Mouse (Mus musculus): Measurements from ENCODE around the gene Slc44a1. TPM values are rescaled to one million over a fixed set of nuclear protein-coding genes. Genes with fewer than 3 reads are reported as not detected.

Slc44a1 gene
- polyA plus RNA-seq, 1 experiment from 2014 or later, result 8.7 TPM

DNA sequence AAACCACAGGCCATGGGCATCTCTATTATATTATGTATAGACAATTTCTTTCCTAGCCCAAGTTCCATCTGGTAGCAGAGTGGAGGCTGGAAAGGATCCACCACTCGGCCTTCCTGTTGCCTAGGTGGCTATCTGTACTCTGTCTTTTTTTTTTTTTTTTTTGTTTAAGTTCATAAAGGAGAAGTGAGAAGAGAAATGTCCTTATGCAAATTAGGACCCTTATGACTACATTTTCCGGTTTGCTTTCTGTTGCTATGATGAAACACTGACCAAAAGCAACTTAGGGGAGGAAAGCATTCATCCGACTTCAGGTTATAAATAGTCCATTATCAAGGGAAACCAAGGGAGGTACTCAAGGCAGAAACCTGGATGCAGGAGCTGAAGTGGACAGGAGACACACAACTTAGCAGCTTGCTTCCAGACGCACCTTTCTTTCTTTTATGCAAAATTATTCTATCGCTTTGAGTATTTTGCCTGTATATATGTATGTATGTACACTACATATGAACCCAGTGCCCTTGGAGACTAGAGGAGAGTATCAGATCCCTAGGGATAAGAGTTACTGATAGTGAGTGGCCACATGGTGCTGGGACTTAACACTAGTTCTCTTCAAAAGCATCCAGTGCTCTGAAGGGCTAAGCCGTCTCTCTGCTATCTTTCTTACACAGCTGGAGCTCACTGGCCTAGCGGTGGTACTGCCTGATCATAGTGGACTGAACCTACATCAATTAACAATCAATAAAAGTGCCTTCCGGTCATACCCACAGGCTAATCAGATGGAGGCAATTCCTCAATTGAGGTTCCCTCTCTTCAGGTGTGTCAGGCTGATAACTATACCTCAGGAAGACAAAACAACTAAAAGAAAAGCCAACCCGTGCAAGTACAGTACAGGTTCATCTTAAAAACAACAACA lies 28.0 kb upstream of the Slc44a1 start:
- Histone ChIP-seq H3K9me3 (replicated peaks) (no peaks in the 10 kb centered on the region), H3K4me3 (no peak overlapping the region), H3K36me3 (no peaks in the 10 kb centered on the region), H3K27me3 (ENCODE audit: low read depth, poor library complexity, severe bottlenecking) (no peaks in the 10 kb centered on the region), H3K27ac (replicated peaks) (no peak overlapping the region), H3K4me1 (peaks cover 5% of the 10 kb centered on the region; the same call in 1 of the 2 replicates)
- WGBS, result 83% methylated on average over 9 of the region's 9 CpGs
- no peak for DNase-seq (ENCODE audit: low spot score)

DNA sequence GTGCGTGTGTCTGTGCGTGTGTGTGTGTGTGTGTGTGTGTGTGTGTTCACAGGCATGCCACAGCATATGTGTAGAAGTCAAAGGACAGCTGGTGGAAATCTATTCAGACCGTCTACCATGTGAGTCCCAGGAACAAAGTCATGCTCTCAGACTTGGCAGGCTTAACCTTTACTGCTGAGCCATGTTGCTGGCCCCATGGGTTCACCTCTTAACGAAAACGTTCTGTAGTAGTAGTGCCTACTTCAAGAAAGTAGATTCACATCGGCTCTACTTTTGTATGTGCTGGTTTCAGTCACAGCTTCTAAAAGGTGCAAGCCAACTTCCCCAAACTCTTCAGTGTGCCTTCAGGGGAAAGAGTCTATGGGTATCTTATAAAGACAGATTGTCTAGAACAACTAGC lies 27.2 kb upstream of the Slc44a1 start:
- 82% methylated on average over 6 of the region's 6 CpGs for whole genome bisulfite sequencing
- Histone ChIP-seq H3K36me3 (no peaks in the 10 kb centered on the region), H3K9me3 (replicated peaks) (no peaks in the 10 kb centered on the region), H3K27ac (replicated peaks) (no peak overlapping the region), H3K4me1 (peaks cover 5% of the 10 kb centered on the region; the same call in 1 of the 2 replicates), H3K4me3 (no peak overlapping the region), H3K27me3 (ENCODE audit: low read depth, poor library complexity, severe bottlenecking) (no peaks in the 10 kb centered on the region)
- no peak for DNase-seq (ENCODE audit: low spot score)

DNA sequence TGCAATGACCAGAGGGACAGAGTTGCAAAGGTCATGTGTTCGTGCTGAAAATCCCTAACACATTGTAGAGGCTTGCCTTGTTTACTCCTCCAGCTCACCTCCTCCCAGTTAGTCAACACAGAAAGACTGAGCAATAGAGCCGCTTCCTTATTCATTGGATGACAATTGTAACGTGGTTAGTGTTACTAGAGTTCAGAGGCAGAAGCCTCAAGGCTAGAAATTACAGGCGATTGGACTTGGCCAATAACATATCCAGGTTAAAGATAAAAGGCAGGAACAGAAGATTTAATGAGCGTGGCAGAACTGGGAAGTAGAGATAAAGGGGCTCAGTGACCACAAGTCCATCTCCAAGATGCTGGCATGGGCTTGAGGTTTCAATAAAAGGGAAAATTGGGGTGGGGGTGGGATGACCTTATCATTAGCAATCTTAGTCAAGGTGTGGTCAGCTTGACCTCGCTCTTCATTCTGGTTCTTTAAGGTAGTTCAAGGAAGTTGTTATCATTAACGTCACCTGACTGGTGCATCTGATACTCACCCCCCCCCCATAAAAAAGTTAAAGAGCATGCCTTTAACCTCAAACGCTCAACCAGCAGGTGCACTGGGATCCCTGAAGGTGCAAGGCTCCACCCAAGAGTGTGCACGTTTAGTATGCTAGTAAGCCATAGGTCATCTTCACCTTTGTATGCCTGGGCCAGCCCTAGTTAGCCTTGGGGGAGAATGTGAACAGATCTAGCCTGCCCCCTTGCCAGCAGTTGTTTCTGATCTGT lies 26.0 kb upstream of the Slc44a1 start:
- Histone ChIP-seq H3K4me1 (peaks cover 5% of the 10 kb centered on the region; the same call in 1 of the 2 replicates), H3K9me3 (replicated peaks) (no peaks in the 10 kb centered on the region), H3K4me3 (no peak overlapping the region), H3K36me3 (no peaks in the 10 kb centered on the region), H3K27me3 (ENCODE audit: low read depth, poor library complexity, severe bottlenecking) (no peaks in the 10 kb centered on the region), H3K27ac (replicated peaks) (no peak overlapping the region)
- 82% methylated on average over 9 of the region's 9 CpGs for WGBS
- DNase-seq (ENCODE audit: low spot score), result no peak

DNA sequence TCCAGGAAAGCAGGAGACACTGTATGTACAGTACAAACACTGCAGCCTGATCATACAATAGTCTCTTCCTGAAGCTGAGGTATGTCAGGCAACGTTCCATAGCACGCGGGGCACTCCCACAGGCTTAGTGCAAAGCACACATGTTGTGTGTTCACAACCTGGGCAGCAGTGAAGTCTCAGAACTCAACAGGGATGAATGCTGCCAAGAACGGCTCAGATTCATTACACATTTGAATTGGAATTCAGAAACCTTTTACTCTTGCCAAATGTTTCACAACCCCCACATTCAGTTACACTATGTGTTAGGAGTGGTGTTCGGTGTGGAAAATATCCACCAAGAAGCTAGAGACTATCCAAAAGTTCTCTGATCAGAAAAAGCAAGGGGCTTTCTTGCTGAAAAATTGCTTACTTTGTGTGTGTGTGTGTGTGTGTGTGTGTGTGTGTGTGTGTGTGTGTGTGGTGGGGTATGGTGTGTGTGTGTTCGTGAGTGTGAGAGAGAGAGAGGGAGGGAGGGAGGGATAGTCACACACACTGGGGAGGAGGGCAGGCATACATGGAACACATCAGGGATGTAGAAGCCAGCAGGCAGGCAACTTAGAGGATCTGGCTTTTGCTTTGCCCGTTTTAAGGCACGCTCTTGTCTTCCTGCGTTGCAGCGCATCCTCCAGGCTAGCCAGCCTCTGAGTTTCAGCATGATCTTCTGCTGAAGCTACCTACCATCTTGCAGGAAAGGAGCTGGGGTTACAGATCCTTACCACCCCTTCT lies 24.2 kb upstream of the Slc44a1 start:
- no peaks in the 10 kb centered on the region for H3K36me3 ChIP-seq
- DNase-seq (ENCODE audit: low spot score), result no peak
- H3K9me3 ChIP-seq (replicated peaks), result no peaks in the 10 kb centered on the region
- H3K27ac ChIP-seq (replicated peaks), result no peak overlapping the region
- WGBS, result 95% methylated on average over 9 of the region's 10 CpGs
- H3K4me3 ChIP-seq, result no peak overlapping the region
- no peaks in the 10 kb centered on the region for H3K4me1 ChIP-seq
- H3K27me3 ChIP-seq (ENCODE audit: low read depth, poor library complexity, severe bottlenecking), result no peaks in the 10 kb centered on the region

DNA sequence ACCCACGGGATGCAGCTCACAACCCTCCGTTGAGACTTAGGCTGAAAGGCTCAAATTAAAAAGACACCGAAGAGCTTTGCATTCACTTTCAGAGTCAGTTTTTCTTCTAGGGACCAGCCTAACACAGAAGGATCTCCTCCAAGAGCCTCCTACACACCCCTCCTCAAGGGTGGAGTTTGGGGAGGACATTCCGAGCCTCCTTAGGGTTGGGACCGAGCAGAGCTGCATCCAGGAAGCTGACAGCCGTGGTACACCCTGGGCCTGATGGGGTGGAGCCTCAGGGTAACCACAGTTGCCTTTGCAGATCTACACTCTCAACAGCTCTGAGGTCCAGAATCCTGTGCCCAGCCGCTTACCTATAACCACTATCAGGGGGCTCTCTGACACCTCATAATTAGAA lies 23.3 kb upstream of the Slc44a1 start:
- WGBS, result 78% methylated on average over 7 of the region's 7 CpGs
- Histone ChIP-seq H3K4me3 (no peak overlapping the region), H3K9me3 (replicated peaks) (no peaks in the 10 kb centered on the region), H3K27me3 (ENCODE audit: low read depth, poor library complexity, severe bottlenecking) (no peaks in the 10 kb centered on the region), H3K27ac (replicated peaks) (no peak overlapping the region), H3K4me1 (no peaks in the 10 kb centered on the region), H3K36me3 (no peaks in the 10 kb centered on the region)
- no peak for DNase-seq (ENCODE audit: low spot score)

DNA sequence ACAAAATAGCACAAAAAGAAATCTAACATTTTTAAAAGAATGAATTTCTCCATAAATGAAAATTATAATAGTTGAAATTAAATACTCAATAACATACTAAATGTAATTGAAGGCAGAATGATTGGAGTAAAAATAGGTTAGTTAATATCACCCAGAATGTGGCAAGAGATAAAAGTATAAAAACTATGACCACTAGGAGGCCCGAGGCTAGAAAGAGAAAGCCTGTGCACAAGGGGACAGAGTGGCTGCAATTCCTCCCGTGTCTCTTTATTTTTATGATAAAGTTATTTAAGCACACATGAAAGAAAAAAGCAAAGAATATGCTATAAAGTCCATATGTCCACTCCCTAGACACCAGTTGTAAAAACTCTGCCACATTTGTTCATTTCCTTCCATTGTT lies 17.4 kb upstream of the Slc44a1 start:
- Histone ChIP-seq H3K36me3 (no peaks in the 10 kb centered on the region), H3K4me1 (no peaks in the 10 kb centered on the region), H3K27ac (replicated peaks) (no peak overlapping the region), H3K4me3 (no peak overlapping the region), H3K9me3 (replicated peaks) (peaks cover 5% of the 10 kb centered on the region; the same call in 1 of the 2 replicates), H3K27me3 (ENCODE audit: low read depth, poor library complexity, severe bottlenecking) (no peaks in the 10 kb centered on the region)
- WGBS, result 79% methylated on average over 2 of the region's 2 CpGs
- no peak for DNase-seq (ENCODE audit: low spot score)

DNA sequence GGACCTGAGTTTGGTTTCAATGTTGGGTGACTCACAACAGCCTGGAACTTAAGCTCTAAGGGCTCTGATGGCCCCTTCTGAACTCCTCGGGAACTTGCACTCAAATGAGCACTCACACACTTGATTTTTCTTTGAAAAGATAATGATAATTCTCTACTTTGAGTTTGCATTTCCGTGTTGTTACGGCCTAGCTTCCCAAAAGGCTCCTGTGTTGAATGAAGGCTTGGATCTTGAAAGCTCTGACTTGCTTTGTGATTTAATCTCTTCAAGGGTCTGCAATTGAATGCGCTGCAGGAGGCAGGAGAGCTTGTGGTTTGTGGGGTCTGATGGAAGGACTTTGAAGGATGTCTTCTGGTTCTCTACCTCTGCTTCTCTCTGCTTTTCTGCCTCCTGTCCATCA lies 13.1 kb upstream of the Slc44a1 start:
- Histone ChIP-seq H3K9me3 (replicated peaks) (peaks cover 5% of the 10 kb centered on the region; the same call in 1 of the 2 replicates), H3K36me3 (no peaks in the 10 kb centered on the region), H3K4me1 (no peaks in the 10 kb centered on the region), H3K27ac (replicated peaks) (no peak overlapping the region), H3K27me3 (ENCODE audit: low read depth, poor library complexity, severe bottlenecking) (no peaks in the 10 kb centered on the region), H3K4me3 (no peak overlapping the region)
- DNase-seq (ENCODE audit: low spot score), result no peak
- WGBS, result 65% methylated on average over 4 of the region's 4 CpGs

DNA sequence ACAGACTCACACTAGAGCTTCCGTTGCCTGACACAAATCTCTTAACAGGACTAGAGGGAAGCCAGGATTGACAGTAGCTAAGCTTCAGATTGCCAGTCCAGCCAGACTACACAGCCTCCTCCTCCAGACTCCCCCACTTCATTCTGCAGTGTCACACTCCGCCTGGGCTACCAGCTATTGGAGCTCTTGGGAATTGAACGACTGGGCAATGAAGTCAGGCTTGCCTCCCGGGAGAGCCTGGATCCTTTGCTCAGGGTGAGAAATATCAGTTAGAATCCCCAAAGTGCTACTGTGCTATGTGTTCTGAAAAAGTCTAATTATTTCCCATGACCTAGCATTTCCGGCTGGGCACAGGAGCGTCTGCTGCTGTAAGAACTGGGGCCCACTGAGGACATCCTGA lies 9.7 kb upstream of the Slc44a1 start:
- no peaks in the 10 kb centered on the region for H3K4me1 ChIP-seq
- no peak overlapping the region for H3K4me3 ChIP-seq
- H3K27ac ChIP-seq (replicated peaks), result no peak overlapping the region
- 81% methylated on average over 6 of the region's 6 CpGs for WGBS
- no peaks in the 10 kb centered on the region for H3K36me3 ChIP-seq
- no peaks in the 10 kb centered on the region for H3K9me3 ChIP-seq (replicated peaks)
- H3K27me3 ChIP-seq (ENCODE audit: low read depth, poor library complexity, severe bottlenecking), result no peaks in the 10 kb centered on the region
- DNase-seq (ENCODE audit: low spot score), result no peak

DNA sequence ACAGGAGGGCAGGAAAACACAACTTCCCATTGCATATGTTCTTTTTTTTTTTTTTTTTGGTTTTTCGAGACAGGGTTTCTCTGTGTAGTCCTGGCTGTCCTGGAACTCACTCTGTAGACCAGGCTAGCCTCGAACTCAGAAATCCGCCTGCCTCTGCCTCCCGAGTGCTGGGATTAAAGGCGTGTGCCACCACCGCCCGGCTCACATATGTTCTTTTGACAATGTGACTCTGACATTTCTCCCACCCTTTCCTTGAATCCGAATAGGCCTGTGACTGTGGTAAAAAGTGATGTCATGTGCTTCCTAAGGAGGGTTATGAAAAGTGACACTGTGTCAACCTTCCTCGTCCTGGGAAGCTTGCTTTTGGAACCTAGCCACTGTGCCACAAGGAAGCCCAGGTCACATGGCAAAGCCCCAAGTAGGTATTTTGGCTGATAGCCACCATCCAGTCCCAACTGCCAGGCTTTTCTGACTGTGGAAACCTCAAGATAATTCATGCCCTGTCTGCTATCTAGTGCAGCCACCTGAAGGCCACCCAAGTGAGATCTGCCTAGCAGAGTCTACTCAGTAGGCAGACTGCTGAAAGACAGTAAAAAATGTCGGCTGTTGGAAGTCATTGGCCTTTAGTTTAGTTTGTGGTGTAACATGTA lies 8.5 kb upstream of the Slc44a1 start:
- WGBS, result 87% methylated on average over 10 of the region's 10 CpGs
- no peak for DNase-seq (ENCODE audit: low spot score)
- no peaks in the 10 kb centered on the region for H3K27me3 ChIP-seq (ENCODE audit: low read depth, poor library complexity, severe bottlenecking)
- H3K4me1 ChIP-seq, result no peaks in the 10 kb centered on the region
- no peak overlapping the region for H3K27ac ChIP-seq (replicated peaks)
- no peaks in the 10 kb centered on the region for H3K36me3 ChIP-seq
- H3K4me3 ChIP-seq, result no peak overlapping the region
- H3K9me3 ChIP-seq (replicated peaks), result no peaks in the 10 kb centered on the region

DNA sequence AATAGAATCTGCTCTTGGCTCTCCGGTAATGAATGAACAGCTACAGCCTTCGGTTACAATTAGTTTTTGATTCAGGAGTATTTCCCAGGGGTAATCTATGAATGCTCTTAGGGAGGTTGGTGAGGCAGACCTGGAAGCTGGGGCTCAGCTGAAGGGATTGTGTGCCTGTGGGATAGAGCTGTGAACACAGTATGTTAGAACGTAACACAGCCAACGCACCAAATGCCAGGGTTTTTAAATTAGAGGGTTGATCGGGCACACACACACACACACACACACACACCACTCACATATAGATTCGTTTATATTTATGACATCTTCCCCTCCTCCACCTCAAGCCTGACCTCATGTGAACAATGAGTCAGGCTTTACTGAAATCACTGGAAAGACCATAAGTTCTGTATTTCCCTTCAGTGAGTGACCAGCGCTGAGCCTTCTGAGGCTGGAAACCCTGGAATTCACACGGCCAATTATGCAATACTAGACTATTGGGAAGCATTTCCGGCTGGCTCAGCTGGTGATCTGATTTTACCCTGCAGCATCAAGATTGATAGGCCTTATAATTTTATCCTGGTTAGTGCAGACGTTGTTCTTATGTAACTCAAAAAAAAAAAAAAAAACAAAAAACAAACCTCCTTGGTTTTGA lies 3.0 kb upstream of the Slc44a1 start:
- no peaks in the 10 kb centered on the region for H3K9me3 ChIP-seq (replicated peaks)
- no peak overlapping the region for H3K4me3 ChIP-seq
- 81% methylated on average over 10 of the region's 10 CpGs for WGBS
- no peak for DNase-seq (ENCODE audit: low spot score)
- H3K27ac ChIP-seq (replicated peaks), result no peak overlapping the region
- H3K36me3 ChIP-seq, result no peaks in the 10 kb centered on the region
- peaks cover 23% of the 10 kb centered on the region for H3K4me1 ChIP-seq
- H3K27me3 ChIP-seq (ENCODE audit: low read depth, poor library complexity, severe bottlenecking), result peaks cover 23% of the 10 kb centered on the region

DNA sequence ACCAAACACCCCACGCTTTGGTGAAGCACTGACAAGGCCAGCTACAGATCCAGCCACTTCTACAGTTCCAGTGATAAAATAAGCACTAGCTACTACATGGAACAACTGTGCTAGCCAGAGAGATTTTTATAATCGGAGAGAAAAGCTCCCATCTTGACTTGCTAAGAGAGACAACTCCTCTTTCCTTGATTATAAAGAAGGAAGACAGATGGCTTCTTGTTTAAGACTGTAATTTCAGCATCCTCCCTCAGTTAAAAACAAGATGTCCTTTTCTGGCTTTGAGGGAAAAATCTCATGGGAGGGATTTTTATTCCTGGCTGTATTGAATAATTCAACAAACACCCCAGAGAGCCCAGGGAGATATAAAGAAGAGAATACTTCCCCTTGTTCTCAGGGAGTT lies 1.8 kb upstream of the Slc44a1 start:
- H3K4me3 ChIP-seq, result no peak overlapping the region
- H3K27ac ChIP-seq (replicated peaks), result no peak overlapping the region
- peaks cover 34% of the 10 kb centered on the region for H3K27me3 ChIP-seq (ENCODE audit: low read depth, poor library complexity, severe bottlenecking)
- H3K4me1 ChIP-seq, result peaks cover 23% of the 10 kb centered on the region
- no peak for DNase-seq (ENCODE audit: low spot score)
- H3K9me3 ChIP-seq (replicated peaks), result no peaks in the 10 kb centered on the region
- H3K36me3 ChIP-seq, result no peaks in the 10 kb centered on the region
- WGBS, result 90% methylated on average over 2 of the region's 2 CpGs

All from midbrain, embryonic 10.5 days (tissue).